Mouse (Mus musculus): ENCODE results near the gene Efna1.

- TF ChIP-seq CTCF (IDR thresholded peaks at IDR 0.05; ENCODE audit: low read depth) (no peak), EP300 (IDR thresholded peaks at IDR 0.05; ENCODE audit: low read depth) (no peak)
Observed at GRCm38 (mm10) chr3:89225918-89226317, 55.0 kb downstream of the Efna1 start.
